Mouse (Mus musculus) stomach, embryonic 14.5 days (tissue): ENCODE measurements at regions not wholly inside any gene's neighbourhood (a gene's known extent, or its start where the extent isn't known, plus 50 kb on each side); places are given as distances from the start of the nearest gene placed in this dataset.

Experiments used
- ATAC-seq: fragments of 200-750 bp; cut with Nextera tagmentation; 2 replicates; pipeline ENCODE4 v1.8.0; 2017; ENCODE audit warnings: low read depth, moderate TSS enrichment; ENCODE audit not compliant: insufficient number of reproducible peaks, insufficient read depth, low FRiP score
- H3K27ac ChIP-seq: fragments of 300-500 bp; sonication (generic); 2 replicates; pipeline ENCODE4 v1.5.1; 2014; ENCODE audit warnings: mild to moderate bottlenecking, low read length, moderate library complexity, mixed read lengths
- H3K27me3 ChIP-seq: fragments of 300-500 bp; sonication (generic); 2 replicates; pipeline ENCODE4 v1.6.1; 2014; ENCODE audit warnings: low read length, control low read depth, mixed read lengths; ENCODE audit not compliant: control insufficient read depth, insufficient read depth
- H3K36me3 ChIP-seq: fragments of 300-500 bp; sonication (generic); 2 replicates; pipeline ENCODE4 v1.6.1; 2014; ENCODE audit warnings: mild to moderate bottlenecking, control low read depth, low read length, moderate library complexity, mixed read lengths; ENCODE audit not compliant: control insufficient read depth, insufficient read depth
- H3K4me1 ChIP-seq: fragments of 300-500 bp; sonication (generic); 2 replicates; pipeline ENCODE4 v1.6.1; 2014; ENCODE audit warnings: low read length, control low read depth, mixed read lengths; ENCODE audit not compliant: control insufficient read depth, insufficient read depth
- H3K4me2 ChIP-seq: fragments of 300-500 bp; sonication (generic); replicated peaks from 2 replicates; pipeline ENCODE4 v1.6.1; 2014; ENCODE audit warnings: low read depth, low read length, control low read depth
- H3K4me3 ChIP-seq: fragments of 300-500 bp; sonication (generic); 2 replicates; pipeline ENCODE4 v1.5.1; 2014; ENCODE audit warnings: low read depth, low read length, control low read depth
- H3K9ac ChIP-seq: fragments of 300-500 bp; sonication (generic); replicated peaks from 2 replicates; pipeline ENCODE4 v1.6.1; 2014; ENCODE audit warnings: low read depth, mild to moderate bottlenecking, control low read depth, low read length, moderate library complexity, mixed read lengths
- H3K9me3 ChIP-seq: fragments of 300-500 bp; sonication (generic); 2 replicates; pipeline ENCODE4 v1.6.1; 2016; ENCODE audit warnings: low read depth, low read length, control low read depth; ENCODE audit not compliant: control insufficient read depth
- WGBS: fragments of 180-500 bp; shearing (Covaris S2); extraction: QIAGEN DNeasy Blood & Tissue Kit; methylation state at CpG from one replicate; pipeline ENCODE4 v1.1.7; 2014; 5-methylcytosine and 5-hydroxymethylcytosine counted together

- Histone ChIP-seq H3K27ac (no peak overlapping the region), H3K9me3 (no peaks in the 10 kb centered on the region), H3K36me3 (no peaks in the 10 kb centered on the region), H3K4me1 (no peaks in the 10 kb centered on the region), H3K9ac (no peak overlapping the region), H3K4me3 (no peak overlapping the region), H3K4me2 (no peak overlapping the region), H3K27me3 (no peaks in the 10 kb centered on the region)
- no peak for ATAC-seq
- WGBS, result 81% methylated on average over 4 of the region's 4 CpGs
Measured at GRCm38 (mm10) chr11:33061570-33061969, 85.6 kb downstream of the Fgf18 start.

DNA sequence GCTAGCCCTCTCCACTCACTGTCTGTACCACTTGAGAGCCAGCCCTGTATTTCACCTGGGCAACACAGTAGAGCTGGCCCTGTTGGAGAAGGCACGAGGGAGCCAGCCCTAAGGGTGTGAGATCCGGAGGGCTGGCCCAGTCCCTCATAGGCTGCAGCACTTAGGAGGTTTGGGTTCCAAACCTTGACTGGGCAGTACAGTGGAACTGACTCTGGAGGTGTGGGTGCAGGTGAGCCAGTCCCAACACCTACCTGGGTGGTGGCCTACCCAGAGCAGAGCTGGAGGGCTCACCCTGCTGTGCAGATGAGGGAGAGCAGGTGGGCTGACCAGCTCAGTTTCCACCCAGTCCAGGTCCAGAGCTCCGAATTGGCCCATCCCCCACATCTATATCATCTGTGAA is 86.8 kb downstream of the Fgf18 start:
- WGBS, result 66% methylated on average over 3 of the region's 3 CpGs
- Histone ChIP-seq H3K36me3 (no peaks in the 10 kb centered on the region), H3K9ac (no peak overlapping the region), H3K27me3 (no peaks in the 10 kb centered on the region), H3K27ac (no peak overlapping the region), H3K4me2 (no peak overlapping the region), H3K4me1 (no peaks in the 10 kb centered on the region), H3K4me3 (no peak overlapping the region), H3K9me3 (no peaks in the 10 kb centered on the region)
- 0 out of 2 replicates have a peak, but pooled peaks have one; percentile 14 for ATAC-seq

GRCm38 (mm10) chr11:33050216-33050615 is 97.0 kb downstream of the Fgf18 start:
- H3K9me3 ChIP-seq, result no peaks in the 10 kb centered on the region
- WGBS, result 76% methylated on average over 12 of the region's 12 CpGs
- ATAC-seq, result no peak
- H3K4me1 ChIP-seq, result no peaks in the 10 kb centered on the region
- H3K27me3 ChIP-seq, result no peaks in the 10 kb centered on the region
- H3K27ac ChIP-seq, result no peak overlapping the region
- H3K9ac ChIP-seq, result no peak overlapping the region
- H3K4me3 ChIP-seq, result no peak overlapping the region
- H3K36me3 ChIP-seq, result no peaks in the 10 kb centered on the region
- no peak overlapping the region for H3K4me2 ChIP-seq

GRCm38 (mm10) chr11:33039854-33040792 is 107.1 kb downstream of the Fgf18 start:
- Histone ChIP-seq H3K36me3 (no peaks in the 10 kb centered on the region), H3K9ac (no peak overlapping the region), H3K27me3 (no peaks in the 10 kb centered on the region), H3K4me3 (no peak overlapping the region), H3K9me3 (no peaks in the 10 kb centered on the region), H3K4me1 (no peaks in the 10 kb centered on the region), H3K27ac (no peak overlapping the region), H3K4me2 (no peak overlapping the region)
- WGBS, result 80% methylated on average over 10 of the region's 10 CpGs
- no peak for ATAC-seq

DNA sequence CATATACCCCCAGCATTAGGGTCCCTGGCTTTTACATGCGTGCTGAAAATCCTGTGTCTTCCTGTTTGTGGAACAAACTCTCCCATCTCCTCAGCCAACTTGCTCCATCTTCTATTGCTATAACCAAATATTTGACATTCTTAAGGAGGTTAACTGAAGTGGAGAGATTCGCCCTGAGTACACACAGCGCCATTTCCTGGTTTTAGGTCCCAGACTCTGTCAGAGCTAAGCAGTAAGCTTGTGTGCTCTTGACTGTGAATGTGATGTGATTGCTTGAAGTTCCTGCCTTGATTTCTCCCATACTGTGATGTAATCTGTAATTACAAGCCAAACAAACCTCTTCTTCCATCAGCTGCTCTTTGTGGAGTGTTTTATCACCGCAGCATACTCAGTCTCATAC is 110.8 kb downstream of the Fgf18 start:
- ATAC-seq, result no peak
- no peaks in the 10 kb centered on the region for H3K27me3 ChIP-seq
- H3K36me3 ChIP-seq, result no peaks in the 10 kb centered on the region
- no peak overlapping the region for H3K9ac ChIP-seq
- H3K4me2 ChIP-seq, result no peak overlapping the region
- 69% methylated on average over 4 of the region's 4 CpGs for WGBS
- no peaks in the 10 kb centered on the region for H3K9me3 ChIP-seq
- no peak overlapping the region for H3K27ac ChIP-seq
- no peaks in the 10 kb centered on the region for H3K4me1 ChIP-seq
- H3K4me3 ChIP-seq, result no peak overlapping the region

- Histone ChIP-seq H3K27ac (no peak overlapping the region), H3K4me2 (no peak overlapping the region), H3K27me3 (no peaks in the 10 kb centered on the region), H3K4me3 (no peak overlapping the region), H3K4me1 (no peaks in the 10 kb centered on the region), H3K9ac (no peak overlapping the region), H3K36me3 (no peaks in the 10 kb centered on the region), H3K9me3 (no peaks in the 10 kb centered on the region)
- no peak for ATAC-seq
Measured at GRCm38 (mm10) chr11:33028920-33029319, 118.3 kb downstream of the Fgf18 start.

GRCm38 (mm10) chr11:33027121-33027520 is 120.1 kb downstream of the Fgf18 start:
- WGBS, result 93% methylated on average over 6 of the region's 6 CpGs
- Histone ChIP-seq H3K4me3 (no peak overlapping the region), H3K9me3 (no peaks in the 10 kb centered on the region), H3K4me2 (no peak overlapping the region), H3K36me3 (no peaks in the 10 kb centered on the region), H3K27ac (no peak overlapping the region), H3K4me1 (no peaks in the 10 kb centered on the region), H3K9ac (no peak overlapping the region), H3K27me3 (no peaks in the 10 kb centered on the region)
- ATAC-seq, result no peak

- no peak overlapping the region for H3K9ac ChIP-seq
- H3K4me1 ChIP-seq, result no peaks in the 10 kb centered on the region
- no peak overlapping the region for H3K4me3 ChIP-seq
- no peak overlapping the region for H3K4me2 ChIP-seq
- H3K9me3 ChIP-seq, result no peaks in the 10 kb centered on the region
- WGBS, result 69% methylated on average over 17 of the region's 17 CpGs
- no peaks in the 10 kb centered on the region for H3K36me3 ChIP-seq
- H3K27ac ChIP-seq, result no peak overlapping the region; the same call in 1 of the 2 replicates
- no peaks in the 10 kb centered on the region for H3K27me3 ChIP-seq
- no peak for ATAC-seq
Measured at GRCm38 (mm10) chr11:33013229-33014185, 133.7 kb downstream of the Fgf18 start.
